Mouse (Mus musculus): ENCODE data around the gene Ogfod1. TPM values are rescaled to one million over a fixed set of nuclear protein-coding genes. Genes with fewer than 3 reads are reported as not detected.
A peak's percentile ranks its signal among the peaks of the same experiment; 100 is the strongest.

Ogfod1 gene
- polyA plus RNA-seq (2016; fragmentation: Nextera tagmentation; extraction: Ambion mirVana): 12.9 and 13.6 TPM in 2 replicates

DNA sequence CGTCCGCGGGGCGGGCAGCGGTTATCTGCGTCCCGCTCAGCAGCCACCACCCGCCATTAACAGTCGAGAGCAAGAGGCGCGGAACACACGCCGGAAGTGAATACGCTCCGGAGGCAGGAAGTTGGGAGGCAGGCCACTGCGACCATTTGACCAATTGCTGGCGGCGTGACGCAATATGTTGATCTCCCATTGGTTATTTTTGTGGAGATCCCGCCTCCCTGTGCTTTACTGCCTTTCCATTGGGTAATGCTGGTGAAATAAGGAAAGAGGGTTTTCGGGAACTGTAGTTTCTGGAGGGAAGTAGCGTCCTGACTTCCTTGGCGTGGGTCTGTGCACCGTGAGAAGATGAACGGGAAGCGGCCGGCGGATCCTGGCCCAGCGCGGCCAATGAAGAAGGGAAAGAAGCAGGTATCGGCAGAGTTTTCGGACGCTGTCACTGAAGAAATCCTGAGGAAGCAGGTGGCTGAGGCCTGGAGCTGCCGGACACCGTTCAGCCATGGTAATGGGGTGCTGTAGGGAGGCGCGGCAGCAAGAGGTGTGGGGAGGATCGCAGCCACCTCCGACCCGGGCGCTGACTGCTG is at the start of gene Ogfod1, which contains the start of gene Nudt21:
Ogfod1 (plus strand) TSS at position 255 of the 581 bp plus-strand sequence.
Nudt21 (minus strand) TSS at position 88 of the 581 bp plus-strand sequence.
- under 1% methylated on average over 41 of the region's 41 CpGs for WGBS
- Histone ChIP-seq H3K27ac (replicated peaks) (peak within 1 kb of the TSS; percentile 63), H3K4me2 (replicated peaks) (peak within 1 kb of the TSS; percentile 85), H3K36me3 (no peaks in the 10 kb centered on the region), H3K9ac (replicated peaks) (peak within 1 kb of the TSS; percentile 68), H3K4me1 (peaks cover 36% of the 10 kb centered on the region), H3K4me3 (peak within 1 kb of the TSS; percentile 72), H3K27me3 (no peaks in the 10 kb centered on the region), H3K9me3 (no peaks in the 10 kb centered on the region)
- peak; percentile 99 for ATAC-seq (ENCODE audit: low FRiP score, low read depth)

- Histone ChIP-seq H3K9ac (replicated peaks) (no peak overlapping the region), H3K27ac (replicated peaks) (no peak overlapping the region), H3K36me3 (peaks cover 59% of the 10 kb centered on the region), H3K27me3 (no peaks in the 10 kb centered on the region), H3K4me1 (no peaks in the 10 kb centered on the region), H3K9me3 (peaks cover 4% of the 10 kb centered on the region; the same call in 1 of the 2 replicates), H3K4me3 (no peak overlapping the region), H3K4me2 (replicated peaks) (no peak overlapping the region)
- no peak for ATAC-seq (ENCODE audit: low FRiP score, low read depth)
- 96% methylated on average over 4 of the region's 4 CpGs for WGBS
Measured at GRCm38 (mm10) chr8:93989739-93990138, 47.3 kb upstream of the Ogfod1 start.

DNA sequence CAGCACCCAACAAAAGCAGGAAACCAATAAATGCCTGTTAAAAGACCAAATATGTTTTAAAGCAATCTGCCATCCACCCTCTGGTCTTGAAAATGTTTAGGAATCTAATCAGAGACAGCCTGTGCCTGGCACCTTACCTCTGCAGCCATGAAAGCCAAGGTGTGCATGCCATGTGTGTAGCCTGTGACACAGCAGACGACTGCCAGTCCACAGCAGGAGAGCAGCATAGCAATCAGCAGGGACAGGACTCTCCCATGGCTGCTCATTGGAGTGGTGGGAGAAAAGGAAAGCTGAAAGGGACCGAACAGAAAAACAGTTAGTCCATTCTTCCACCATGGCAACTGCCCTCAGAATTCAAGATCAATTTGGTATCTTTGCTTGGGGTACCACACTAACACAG is 38.0 kb upstream of the Ogfod1 start:
- Histone ChIP-seq H3K4me3 (no peak overlapping the region), H3K9ac (replicated peaks) (no peak overlapping the region), H3K27me3 (no peaks in the 10 kb centered on the region), H3K27ac (replicated peaks) (no peak overlapping the region), H3K9me3 (no peaks in the 10 kb centered on the region), H3K4me1 (no peaks in the 10 kb centered on the region), H3K4me2 (replicated peaks) (no peak overlapping the region), H3K36me3 (peaks cover 51% of the 10 kb centered on the region)
- WGBS: 87% methylated on average over 2 of the region's 2 CpGs
- no peak for ATAC-seq (ENCODE audit: low FRiP score, low read depth)

GRCm38 (mm10) chr8:94004139-94004538 is 32.9 kb upstream of the Ogfod1 start:
- H3K4me2 ChIP-seq (replicated peaks): no peak overlapping the region
- H3K4me1 ChIP-seq: peaks cover 5% of the 10 kb centered on the region
- H3K27ac ChIP-seq (replicated peaks): no peak overlapping the region
- no peak overlapping the region for H3K9ac ChIP-seq (replicated peaks)
- H3K36me3 ChIP-seq: peaks cover 29% of the 10 kb centered on the region
- no peak overlapping the region for H3K4me3 ChIP-seq
- no peaks in the 10 kb centered on the region for H3K27me3 ChIP-seq
- no peaks in the 10 kb centered on the region for H3K9me3 ChIP-seq
- 92% methylated on average over 9 of the region's 9 CpGs for WGBS
- no peak for ATAC-seq (ENCODE audit: low FRiP score, low read depth)

GRCm38 (mm10) chr8:94009243-94009845 is 27.7 kb upstream of the Ogfod1 start:
- Histone ChIP-seq H3K9ac (replicated peaks) (no peak overlapping the region), H3K9me3 (no peaks in the 10 kb centered on the region), H3K4me3 (no peak overlapping the region), H3K4me1 (peaks cover 32% of the 10 kb centered on the region), H3K27me3 (no peaks in the 10 kb centered on the region), H3K27ac (replicated peaks) (no peak overlapping the region), H3K4me2 (replicated peaks) (no peak overlapping the region), H3K36me3 (no peaks in the 10 kb centered on the region)
- 72% methylated on average over 15 of the region's 15 CpGs for WGBS
- ATAC-seq (ENCODE audit: low FRiP score, low read depth): no peak

DNA sequence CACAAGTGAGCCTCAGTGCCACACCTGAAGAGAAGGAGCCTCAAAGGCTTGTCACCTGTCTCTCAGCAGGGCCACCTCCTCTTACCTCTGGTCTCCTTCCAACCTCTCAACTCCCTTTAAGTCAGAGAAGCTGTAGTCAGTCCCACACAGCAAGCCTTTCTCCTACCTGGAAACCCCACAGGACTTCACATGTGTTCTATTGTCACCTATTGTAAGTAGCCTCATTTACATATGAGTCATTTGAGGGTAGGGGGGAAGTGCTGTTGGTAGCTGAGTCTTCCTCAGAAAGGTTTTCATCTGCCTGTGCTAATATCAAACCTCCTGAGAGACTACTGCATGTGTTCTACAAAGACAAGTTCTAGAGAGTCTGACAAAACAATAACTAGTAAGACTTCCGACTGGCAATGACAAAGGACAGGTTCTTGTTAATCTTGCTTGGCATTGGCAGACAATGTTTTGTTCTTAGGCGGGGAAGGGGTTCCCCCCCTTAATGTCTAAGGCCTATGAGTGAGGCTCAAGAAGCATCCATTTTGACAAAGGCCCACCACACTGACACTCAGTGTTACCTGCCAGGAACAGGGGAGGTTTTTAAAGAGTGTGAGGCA is 26.8 kb upstream of the Ogfod1 start:
- peak overlapping the region; percentile 77 for H3K4me2 ChIP-seq (replicated peaks)
- no peak for ATAC-seq (ENCODE audit: low FRiP score, low read depth)
- 39% methylated on average over 2 of the region's 2 CpGs for WGBS
- 0 out of 2 replicates have a peak, but pooled peaks cover 5% of the 10 kb centered on the region for H3K36me3 ChIP-seq
- no peaks in the 10 kb centered on the region for H3K9me3 ChIP-seq
- H3K27me3 ChIP-seq: no peaks in the 10 kb centered on the region
- H3K4me1 ChIP-seq: peaks cover 32% of the 10 kb centered on the region
- no peak overlapping the region for H3K9ac ChIP-seq (replicated peaks)
- H3K4me3 ChIP-seq: no peak overlapping the region
- no peak overlapping the region for H3K27ac ChIP-seq (replicated peaks)

GRCm38 (mm10) chr8:94011076-94012012 is 25.7 kb upstream of the Ogfod1 start:
- H3K27me3 ChIP-seq: no peaks in the 10 kb centered on the region
- H3K4me2 ChIP-seq (replicated peaks): peak overlapping the region; percentile 77
- H3K9me3 ChIP-seq: no peaks in the 10 kb centered on the region
- H3K4me1 ChIP-seq: peaks cover 32% of the 10 kb centered on the region
- H3K27ac ChIP-seq (replicated peaks): peak overlapping the region; percentile 96
- H3K4me3 ChIP-seq: peak overlapping the region; percentile 95
- H3K36me3 ChIP-seq: 0 out of 2 replicates have a peak, but pooled peaks cover 5% of the 10 kb centered on the region
- WGBS: 5% methylated on average over 48 of the region's 48 CpGs
- no peak for ATAC-seq (ENCODE audit: low FRiP score, low read depth)
- peak overlapping the region; percentile 99 for H3K9ac ChIP-seq (replicated peaks)

GRCm38 (mm10) chr8:94012013-94012951 is 24.7 kb upstream of the Ogfod1 start, which contains the start of gene Amfr:
Gene Amfr (minus strand): TSS chr8:94012842.
- peaks cover 32% of the 10 kb centered on the region for H3K4me1 ChIP-seq
- H3K36me3 ChIP-seq: 0 out of 2 replicates have a peak, but pooled peaks cover 5% of the 10 kb centered on the region
- peak within 1 kb of the TSS; percentile 96 for H3K27ac ChIP-seq (replicated peaks)
- H3K27me3 ChIP-seq: no peaks in the 10 kb centered on the region
- H3K4me3 ChIP-seq: peak within 1 kb of the TSS; percentile 95
- ATAC-seq (ENCODE audit: low FRiP score, low read depth): peak; percentile 90
- H3K9me3 ChIP-seq: no peaks in the 10 kb centered on the region
- WGBS: under 1% methylated on average over 84 of the region's 130 CpGs
- H3K9ac ChIP-seq (replicated peaks): peak within 1 kb of the TSS; percentile 99
- H3K4me2 ChIP-seq (replicated peaks): peak within 1 kb of the TSS; percentile 77

- peak overlapping the region; percentile 96 for H3K27ac ChIP-seq (replicated peaks)
- peak overlapping the region; percentile 99 for H3K9ac ChIP-seq (replicated peaks)
- H3K4me1 ChIP-seq: peaks cover 32% of the 10 kb centered on the region
- H3K36me3 ChIP-seq: 0 out of 2 replicates have a peak, but pooled peaks cover 6% of the 10 kb centered on the region
- H3K4me2 ChIP-seq (replicated peaks): peak overlapping the region; percentile 77
- peak overlapping the region; percentile 95 for H3K4me3 ChIP-seq
- H3K9me3 ChIP-seq: no peaks in the 10 kb centered on the region
- ATAC-seq (ENCODE audit: low FRiP score, low read depth): no peak
- 40% methylated on average over 7 of the region's 7 CpGs for WGBS
- H3K27me3 ChIP-seq: no peaks in the 10 kb centered on the region
Measured at GRCm38 (mm10) chr8:94013026-94013612, 23.9 kb upstream of the Ogfod1 start.

- ATAC-seq (ENCODE audit: low FRiP score, low read depth): no peak
- peaks cover 86% of the 10 kb centered on the region for H3K36me3 ChIP-seq
- WGBS: 95% methylated on average over 6 of the region's 6 CpGs
Measured at GRCm38 (mm10) chr8:94023916-94024315, 13.1 kb upstream of the Ogfod1 start.

More at GRCm38 (mm10) chr8:94023916-94024315, 13.1 kb upstream of the Ogfod1 start:
- no peak overlapping the region for H3K27ac ChIP-seq (replicated peaks)
- H3K27me3 ChIP-seq: no peaks in the 10 kb centered on the region
- no peaks in the 10 kb centered on the region for H3K9me3 ChIP-seq
- H3K9ac ChIP-seq (replicated peaks): no peak overlapping the region
- no peak overlapping the region for H3K4me3 ChIP-seq
- H3K4me2 ChIP-seq (replicated peaks): no peak overlapping the region
- no peaks in the 10 kb centered on the region for H3K4me1 ChIP-seq

All from midbrain, embryonic 12.5 days (tissue).